Mouse (Mus musculus): ENCODE measurements around the gene Opalin. TPM values are rescaled to one million over a fixed set of nuclear protein-coding genes. Genes with fewer than 3 reads are reported as not detected.
A peak's percentile ranks its signal among the peaks of the same experiment; 100 is the strongest.

Opalin gene
- total RNA-seq, 4 experiments from 2014 or later = not detected

DNA sequence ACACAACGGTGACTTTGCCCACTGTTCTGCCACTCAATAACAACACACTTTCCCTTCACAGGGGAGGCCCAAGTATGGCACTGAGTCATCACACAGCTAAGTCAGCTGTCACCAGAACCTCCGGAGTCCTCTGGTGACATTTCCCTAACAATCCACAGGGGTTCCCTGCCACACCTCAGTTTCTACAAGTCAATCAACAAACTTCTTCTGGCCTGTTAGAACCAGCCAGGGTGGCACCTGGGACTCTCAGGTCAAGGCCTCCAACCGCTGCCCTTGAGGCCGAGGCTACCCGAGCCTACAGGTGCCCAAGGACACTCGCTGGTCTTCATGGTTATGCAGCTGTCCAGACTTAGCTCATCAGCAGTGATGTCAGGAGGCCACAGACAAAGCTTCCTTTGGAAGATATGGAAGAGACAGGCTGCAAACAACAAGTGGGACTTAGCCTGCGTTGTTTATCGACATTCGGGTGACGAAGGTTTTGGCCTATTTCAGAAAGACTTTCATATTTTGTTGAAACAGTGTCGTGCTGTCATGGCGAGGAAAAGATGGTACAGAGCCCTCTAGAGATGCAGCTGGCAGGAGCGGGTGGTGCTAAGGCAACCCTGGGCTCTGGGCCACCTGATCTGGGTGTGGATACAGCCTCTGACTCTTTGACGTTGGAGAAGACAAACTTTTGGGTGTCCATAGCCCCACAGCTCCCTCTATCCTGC lies 3.0 kb downstream of the Opalin start:
- no peak for DNase-seq

DNA sequence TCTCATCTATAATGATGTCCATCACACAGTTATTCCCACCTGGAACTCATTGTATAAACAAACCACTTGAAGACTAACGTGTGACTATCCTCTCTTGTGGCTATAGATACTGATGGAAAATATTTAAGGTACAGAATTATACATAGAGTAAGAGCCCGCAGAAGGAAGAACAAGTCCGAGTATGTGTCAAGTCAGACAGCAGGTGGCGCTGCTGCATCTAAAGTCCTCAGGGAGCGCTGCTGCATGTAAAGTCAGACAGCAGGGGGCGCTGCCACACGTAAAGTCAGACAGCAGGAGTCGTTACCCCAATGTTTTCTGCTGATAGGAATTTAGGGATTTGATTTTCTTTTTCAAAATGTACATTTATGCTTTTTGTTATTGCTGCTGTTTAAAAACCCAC lies 5.4 kb downstream of the Opalin start:
- peak; percentile 66 for DNase-seq

DNA sequence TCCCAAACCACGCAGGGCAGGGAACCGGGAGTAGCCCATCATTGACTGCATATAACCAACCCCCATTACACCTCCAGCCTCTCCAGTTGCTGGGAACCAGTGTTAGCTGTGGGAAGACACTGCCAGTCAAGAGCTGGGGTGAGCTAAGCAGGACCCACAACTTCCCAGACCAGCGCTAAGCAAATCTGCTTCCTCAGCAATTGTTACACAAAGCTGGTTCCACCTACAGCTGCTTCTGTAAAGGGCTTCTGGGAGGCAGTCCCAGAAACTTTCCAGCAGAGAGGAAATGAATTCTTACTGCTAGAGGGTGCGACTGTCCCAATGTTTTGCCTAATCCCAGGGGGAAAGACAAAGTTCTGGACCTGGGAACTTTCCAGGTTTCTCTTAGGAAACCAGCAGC lies 22.2 kb downstream of the Opalin start:
- DNase-seq = no peak

DNA sequence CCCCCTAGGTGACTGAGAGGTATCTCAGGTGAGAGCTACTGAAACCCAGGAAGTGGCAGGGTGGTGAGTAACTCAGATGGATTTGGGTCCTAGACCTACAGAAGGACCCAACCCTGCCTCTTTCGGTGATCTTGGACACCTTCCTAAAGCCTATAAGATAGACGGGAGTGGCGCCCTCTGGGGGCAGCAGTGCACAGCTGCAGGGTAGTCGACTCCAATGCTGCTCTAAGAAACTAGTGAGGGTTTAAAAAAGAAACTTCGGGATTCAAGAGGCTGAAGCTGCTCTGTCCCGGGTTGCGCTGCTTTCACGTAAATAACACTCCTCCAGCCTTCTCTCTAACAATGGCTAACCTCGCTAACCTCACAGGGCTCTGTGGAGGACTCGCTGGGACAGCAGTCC lies 23.4 kb downstream of the Opalin start:
- DNase-seq = no peak

DNA sequence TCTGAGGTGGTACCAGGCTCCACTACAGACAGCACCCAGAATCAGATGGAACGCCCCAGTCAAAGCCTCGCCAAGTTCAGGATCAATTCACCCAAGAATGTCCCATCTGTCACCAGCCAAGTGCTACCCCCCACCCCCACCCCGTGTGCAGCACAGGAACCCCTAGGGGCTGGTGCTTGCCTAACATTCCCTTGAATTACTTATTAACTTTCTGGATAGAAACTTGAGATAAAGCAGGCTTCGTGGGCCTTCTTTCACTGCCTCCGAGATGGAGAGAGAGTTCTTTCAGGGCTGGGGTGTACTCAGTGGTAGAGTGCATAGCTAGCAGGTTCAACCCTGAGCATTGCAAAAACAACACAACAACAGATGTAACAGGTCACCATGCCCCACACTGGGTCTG lies 24.7 kb downstream of the Opalin start:
- no peak for DNase-seq

DNA sequence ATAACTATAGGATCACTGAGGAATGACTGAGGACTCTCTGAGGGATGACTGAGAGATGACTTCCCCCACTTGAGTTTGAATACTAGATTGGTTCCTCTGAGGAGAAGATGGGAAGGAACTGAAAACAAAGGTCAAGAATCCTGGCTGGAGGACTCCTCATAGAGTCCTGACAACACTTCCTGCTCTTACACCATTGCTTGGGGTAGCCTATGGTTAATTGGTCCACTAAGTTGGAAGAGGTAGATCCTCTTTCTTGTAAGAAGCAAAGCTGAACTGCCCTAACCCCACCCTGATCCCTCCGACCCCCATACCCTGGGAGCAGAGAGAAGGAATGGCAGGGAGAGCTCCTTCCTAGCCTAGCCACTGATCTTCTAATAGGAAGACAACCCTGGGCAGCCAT lies 25.2 kb downstream of the Opalin start:
- DNase-seq = no peak

DNA sequence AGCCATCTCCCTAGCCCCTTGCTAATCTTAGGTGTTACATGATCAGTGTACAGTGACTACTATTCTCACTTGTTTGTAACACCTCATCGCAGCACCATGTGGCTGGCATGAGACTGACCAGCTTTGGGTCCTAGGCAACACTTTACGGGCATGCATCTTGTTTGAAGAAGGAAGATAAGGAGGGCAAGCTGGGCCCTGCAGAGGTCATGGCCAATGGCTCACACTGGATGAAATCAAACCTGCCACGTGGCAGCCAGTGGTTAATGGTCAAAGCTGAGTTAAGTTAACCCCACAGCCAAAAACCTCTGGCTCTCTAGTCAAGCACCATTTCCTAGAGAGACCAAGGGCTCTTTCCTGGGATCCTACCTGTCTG lies 28.7 kb downstream of the Opalin start:
- no peak for DNase-seq

DNA sequence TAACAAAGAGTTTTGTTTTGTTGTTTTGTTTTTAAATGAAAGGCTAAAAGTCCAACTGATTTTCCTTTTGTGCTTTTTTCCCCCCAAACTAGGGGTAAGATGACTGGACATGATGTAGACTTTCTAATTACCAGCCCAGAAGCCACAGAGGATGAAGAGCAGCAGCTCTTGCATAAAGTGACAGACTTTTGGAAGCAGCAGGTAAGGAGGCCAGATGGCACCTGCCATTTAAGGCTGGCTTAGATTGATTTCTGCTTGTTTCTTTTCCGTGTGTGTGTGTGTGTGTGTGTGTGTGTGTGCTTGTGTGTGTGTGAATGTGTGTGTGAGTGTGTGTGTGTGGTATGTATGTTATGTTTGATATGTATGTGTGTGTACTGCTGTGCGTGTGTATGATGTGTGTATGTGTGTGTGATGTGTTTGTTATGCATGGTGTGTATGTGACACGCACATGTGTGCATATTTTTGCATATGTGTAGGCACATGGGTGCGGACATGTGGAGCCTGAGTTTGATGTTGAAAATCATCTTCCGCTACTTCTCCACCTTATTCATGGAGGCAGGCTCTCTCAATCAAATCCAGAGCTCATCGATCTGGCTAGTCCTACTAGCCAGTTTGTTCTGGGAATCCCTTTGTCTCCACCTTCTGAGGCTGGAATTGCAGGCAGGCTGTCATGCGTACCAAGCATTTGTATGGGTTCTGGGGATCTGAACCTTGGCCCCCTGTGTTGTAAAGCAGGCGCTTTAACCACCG lies 29.3 kb downstream of the Opalin start:
- DNase-seq = no peak

DNA sequence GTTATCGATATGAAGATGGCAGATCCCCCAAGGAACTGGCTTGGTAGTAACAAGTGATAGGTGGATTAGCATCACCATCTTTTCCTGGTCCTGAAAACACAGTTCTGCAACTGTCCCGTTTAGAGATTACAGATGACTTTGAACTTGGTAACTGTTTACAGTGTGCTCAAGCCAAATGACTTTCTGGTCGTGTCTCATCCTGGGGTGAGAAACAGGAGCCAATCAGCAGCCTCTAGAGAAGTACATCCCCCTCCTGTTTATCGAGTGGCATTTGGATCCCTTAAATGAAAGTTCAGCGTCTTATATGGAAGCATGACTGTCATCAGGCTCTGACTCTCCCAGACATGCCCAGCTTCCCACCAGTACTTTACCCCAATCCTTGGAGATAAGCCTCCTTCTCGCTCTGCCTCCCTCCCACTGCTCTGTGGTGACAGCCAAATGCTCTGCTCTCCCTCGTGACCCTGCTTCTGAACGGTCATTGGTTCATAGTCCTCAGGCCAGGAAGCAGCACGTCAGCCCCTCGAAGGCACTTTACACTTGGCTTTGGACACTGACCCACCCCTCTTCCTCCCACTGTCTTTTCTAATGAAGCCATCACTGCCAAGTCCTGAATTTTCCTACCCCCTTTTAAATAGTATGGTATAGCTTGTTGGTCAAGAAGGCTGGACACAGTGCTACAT lies 31.7 kb downstream of the Opalin start:
- no peak for DNase-seq

DNA sequence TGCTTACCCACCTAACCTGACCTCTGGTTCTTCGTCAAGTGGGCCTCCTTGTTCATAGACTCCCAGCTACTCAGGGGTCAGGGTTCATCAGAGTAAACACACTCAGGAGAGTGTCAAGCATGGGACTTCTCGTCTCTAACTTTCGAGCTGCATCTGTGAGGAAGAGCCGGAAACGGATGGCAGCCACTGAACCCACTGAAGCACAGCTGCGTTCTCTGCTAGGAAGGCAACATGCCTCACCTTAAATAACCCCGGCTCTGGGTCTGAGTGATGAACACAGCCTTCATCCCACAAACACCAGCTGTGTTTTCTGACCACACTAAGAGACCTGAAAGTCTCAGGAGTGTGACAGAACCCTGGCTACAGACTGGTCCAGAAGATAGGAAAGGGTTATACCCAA lies 37.8 kb downstream of the Opalin start:
- DNase-seq = no peak

DNA sequence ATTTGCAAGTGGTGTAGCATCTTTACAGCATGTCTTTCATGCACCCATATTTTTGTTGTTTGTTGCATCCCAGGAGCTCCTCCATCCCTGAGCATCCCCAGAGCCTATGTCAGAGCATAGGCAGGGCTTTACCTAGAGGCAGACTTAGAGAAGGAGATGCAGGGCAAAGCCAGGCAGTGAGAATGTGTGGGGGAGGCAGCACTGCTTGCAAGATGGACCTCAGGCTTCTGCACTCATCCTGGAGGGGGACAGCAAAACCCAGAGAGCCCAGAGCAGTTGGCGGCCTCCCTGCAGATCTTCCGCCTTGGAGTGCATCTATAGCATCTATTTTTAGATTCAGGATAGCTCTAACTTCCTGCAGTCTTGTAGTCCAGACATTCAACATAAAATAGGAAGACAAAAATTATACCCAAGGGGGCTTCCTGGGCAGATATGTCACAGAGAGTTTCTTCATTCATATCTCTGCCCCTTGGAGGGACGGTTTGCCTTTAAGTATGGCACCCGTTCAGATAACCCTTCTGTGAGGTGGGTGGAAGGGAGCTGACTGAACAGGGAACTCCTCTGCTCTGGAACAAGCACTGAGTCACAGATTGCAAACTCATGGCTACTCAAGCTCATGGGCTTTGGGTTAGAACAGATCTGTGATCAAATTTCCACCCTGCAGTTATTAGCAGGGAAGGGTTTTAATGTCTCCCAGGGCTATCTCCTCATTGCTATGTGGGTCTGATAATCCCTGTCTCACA lies 40.9 kb downstream of the Opalin start:
- no peak for DNase-seq

DNA sequence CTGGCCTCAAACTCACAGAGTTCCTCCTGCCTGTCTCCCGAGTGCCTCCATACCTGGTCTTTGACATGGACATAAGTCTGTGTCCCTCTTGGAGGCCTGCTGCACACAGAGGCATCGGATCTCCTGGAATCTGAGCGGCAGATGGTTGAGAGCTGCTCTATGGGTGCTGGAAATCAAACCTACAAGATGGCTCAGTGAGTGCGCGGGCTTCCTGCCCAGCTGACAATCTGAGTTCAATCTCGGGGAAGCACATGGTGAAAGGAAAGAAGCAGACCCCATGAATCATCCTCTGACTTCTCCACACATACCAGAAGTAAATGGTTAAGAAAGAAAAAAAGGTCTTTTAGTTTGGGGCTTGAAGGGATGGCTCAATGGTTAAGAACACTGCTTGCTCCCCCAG lies 45.0 kb downstream of the Opalin start:
- DNase-seq = no peak

DNA sequence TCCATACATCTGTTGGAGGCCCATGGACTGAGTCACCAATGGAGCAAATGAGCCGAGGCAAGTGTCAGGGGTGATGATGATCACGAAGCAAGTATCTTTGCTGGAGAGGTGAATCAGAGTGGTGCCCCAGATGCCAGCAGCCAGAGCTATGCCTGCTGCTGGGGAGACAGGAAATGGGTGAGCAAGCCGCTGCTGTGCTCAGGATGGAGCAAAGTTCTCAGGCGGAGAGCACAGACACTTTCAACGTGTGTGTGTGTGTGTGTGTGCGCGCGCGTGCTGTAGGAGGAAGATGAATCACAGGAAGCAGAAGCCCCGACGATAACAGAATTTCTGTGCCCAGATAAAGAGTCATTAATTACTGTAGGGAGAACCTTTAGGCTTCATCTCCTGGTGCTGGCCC lies 45.9 kb downstream of the Opalin start:
- DNase-seq = no peak

DNA sequence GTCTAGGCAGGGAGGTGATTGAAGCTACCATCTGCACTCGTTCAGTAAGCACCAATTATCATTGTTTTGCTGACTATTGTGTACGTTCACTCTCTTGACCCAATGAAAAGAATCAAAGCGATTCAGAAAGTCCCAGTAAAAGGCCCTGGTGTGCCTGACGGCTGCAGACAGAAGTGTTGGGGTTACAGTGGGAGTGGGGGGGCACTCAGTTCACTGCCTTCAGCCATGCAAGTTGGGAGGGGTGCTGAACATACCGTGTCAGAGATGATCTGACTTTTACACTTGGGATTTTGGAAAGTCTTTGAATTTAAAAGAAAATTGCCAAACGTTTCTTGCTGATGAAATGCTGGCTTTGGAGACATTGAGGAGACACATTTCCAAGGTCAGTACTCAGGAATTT lies 46.8 kb downstream of the Opalin start:
- DNase-seq = no peak

DNA sequence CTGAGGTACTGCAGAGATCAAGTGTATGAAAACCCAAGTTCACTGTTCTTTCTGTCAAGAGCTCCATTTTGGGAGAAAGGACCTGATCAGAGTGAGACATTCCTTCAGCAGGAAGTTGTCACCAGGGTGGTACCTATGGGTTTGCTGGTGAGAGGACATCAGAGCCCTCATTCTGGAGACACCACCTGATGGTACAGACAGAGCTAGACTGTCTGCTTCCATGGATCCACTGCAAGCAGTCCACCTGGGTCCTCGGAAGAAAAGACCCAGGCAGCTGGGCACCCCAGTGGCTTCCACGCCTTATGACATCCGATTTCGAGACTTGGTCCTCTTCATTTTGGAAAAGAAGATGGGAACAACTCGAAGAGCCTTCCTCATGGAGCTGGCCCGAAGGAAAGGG lies 47.7 kb downstream of the Opalin start, which contains the start of gene Dntt:
TSS of gene Dntt (plus strand) at position 57 of the 400 bp plus-strand sequence.
- no peak for DNase-seq

DNA sequence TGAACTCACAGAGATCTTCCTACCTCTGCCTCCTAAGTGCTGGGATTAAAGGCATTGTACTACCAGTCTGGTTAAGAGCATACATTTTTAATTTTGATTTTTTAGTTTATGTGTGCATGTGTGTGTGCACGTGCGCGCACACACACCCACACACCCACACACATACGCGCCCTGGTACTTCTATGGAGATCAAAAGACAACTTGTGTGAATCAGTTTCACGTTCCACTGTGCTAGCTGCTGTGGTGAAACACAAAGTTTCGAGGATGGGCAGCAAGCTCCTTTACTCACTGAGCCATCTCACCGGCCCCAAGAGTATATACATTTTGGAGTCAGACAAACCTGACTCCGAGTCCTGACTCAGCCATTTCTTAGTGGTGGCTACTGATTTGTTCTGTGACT lies 49.3 kb downstream of the Opalin start:
- no peak for DNase-seq

DNA sequence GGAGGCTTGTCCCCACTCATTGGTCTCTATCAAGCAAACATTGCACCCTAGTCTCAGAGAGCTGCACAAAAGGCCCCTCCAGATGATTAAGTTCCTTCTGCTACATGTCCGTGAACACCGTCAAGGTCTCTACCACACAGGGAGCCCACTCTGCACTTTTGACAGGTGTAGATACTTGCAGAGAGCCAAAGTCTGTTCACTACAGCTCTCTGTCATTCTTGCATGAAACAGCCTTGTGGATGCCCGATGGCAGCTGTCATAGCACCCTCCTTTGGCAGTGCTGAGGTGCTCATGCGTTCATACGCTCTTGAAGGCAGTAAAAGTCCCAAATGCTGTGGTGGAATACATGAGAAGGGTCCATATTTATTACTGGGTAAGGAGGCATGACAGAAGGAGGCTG lies 49.9 kb downstream of the Opalin start:
- no peak for DNase-seq

DNA sequence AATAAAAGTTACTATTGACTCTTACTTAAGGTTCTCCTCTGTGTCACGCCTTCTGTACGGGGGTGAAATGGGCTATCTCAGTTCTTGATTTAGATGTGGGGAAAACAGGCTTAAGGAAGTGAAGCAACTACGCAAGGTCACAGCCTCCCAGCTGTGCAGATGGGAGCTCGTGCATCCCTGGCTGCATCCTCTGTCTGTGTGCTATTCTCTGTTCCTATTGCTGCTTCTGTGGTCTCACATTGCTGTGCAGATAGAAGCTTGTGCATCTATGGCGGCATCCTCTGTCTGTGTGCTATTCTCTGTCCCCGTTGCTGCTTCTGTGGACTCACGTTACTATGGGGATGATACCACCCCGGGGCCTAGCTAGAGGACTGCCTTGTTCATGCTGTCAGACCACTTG lies 50.4 kb downstream of the Opalin start:
- no peak for DNase-seq

DNA sequence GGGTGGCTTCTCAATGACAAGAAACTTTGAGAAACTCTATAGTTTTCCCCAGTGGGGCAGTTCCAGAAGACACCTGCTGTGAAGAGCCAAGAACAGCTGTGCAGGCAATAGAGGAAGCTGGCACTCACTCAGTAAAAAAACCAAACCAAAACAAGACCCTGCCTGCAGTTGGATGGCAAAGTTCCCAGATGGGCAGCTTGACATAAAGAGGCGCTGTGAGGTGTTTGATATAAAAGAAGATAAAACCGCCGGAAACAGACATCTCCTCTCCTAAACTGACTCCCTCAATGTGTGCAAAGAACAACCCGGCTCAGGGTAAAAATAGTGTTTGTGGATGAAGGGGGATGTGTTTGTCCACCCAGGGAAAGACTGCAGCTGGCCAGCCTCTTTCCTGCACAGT lies 54.7 kb downstream of the Opalin start:
- DNase-seq = no peak

DNA sequence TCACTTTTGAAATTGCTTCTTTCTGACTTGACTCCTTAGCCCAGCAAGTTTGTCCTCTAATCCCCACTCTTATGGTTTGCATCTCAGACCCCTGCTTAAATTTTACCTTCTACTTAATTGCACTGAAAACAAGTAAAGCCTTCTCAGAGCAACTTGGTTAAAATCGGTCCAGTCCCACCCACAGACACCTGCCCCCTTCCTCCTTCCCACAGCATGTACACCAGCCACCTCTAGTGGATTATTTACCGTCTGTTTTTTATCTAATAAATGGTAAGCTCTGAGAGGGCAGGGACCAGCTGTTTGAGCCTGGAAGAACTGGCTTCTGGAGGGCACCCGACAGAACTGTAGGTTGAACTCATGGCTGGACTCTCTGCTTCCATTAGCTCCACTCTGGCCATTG lies 56.4 kb downstream of the Opalin start:
- DNase-seq = no peak

DNA sequence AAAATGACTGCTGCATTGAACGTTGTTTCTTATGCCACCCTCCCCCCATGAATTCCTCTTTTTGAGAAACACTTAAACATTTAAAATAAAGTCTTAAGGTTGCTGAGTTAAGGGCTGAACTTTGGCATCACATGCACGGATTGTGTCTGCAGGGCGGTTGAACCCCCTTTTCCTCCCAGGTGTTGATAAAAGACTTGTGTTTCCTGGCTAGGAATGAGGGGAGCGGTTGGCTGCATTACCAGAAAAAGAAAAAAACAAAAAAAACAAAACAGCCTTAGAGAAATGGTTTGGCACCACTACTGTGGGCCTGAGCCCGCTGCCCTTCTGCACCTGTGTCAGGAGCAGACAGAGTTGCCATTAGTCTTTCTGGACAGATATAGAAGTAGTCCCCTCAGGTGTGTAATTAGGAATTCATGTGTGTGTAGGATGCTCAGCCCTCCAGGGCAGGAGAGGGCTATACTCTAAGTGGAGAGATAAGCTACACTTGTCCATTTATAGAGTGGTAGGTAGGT lies 57.7 kb downstream of the Opalin start:
- no peak for DNase-seq

DNA sequence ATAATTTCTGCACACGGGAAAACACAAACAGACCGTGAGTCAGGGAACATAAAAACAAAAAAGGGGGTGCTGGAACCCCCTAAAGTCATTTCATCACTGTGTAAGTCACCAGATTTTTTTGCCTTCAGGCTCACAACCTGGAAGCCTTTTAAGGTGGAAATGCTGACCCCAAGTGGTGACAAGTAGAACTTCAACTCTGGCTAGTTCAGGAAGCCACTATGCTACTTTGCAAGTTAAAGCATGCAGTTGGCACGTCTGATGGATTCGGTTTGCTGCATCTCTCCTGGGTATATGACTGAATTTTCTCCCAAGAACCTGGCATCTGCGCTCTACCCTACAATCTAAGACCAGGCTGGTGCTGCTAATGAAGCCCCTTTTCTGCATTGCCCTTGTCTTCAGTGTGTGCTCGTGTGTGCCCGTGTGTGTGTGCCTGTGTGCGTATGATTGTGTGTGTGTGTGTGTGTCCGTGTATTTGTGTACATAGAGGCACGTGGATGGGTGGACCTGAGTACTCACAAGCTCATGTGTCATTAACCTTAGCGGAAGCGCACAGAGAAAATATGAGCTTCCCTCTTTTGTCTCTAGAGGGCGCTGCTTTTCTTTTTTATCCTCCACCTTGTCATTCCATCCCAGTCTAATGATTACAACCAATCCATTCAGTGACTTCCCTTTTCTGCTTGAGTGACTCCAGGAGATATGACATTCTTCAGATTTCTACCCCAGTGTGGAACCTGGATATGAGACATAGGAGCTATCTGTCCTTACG lies 60.8 kb downstream of the Opalin start:
- DNase-seq = peak; percentile 10
